22 mouse cellular contexts compared by ENCODE assay signal in the genomic region with DNA sequence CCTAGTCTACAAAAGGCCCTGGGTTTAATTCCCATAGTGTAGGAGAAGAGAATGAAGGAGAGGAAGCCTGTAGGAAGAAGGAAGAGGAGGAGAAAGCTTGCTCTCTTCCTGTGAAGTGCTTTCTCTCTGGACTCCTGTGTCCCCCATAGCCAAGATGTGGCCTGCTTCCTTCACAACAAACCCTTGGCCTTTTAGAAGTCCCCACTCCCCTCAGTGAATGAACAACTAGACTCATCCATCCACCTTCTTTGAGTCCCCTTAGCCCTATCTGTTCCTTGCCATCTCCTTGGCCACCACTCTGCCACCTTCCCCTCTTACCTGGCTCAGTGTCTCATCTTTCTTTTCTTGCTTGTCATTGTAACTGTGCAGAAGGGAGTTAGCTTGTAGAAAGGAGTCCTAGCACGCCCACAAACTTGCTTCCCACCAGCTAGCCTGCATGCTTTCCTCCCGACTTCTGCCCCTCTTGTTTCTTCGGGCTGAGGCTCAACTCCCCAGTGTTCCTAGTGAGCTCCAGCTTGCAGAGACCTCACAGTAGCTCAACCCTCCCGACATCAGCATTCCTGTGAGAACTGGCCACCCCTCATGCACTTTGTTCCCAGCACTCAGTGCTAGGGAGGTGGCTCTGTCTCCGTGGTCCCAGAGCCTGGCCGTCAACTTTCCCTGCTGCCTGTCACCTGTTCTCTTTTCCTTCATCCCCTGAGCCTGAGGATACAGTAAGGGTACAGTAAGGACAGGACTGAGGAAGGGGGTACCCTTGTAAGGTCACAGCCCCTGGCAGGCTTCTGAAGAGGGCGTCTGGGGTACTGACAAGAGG. TPM values are rescaled to one million over a fixed set of nuclear protein-coding genes. Genes with fewer than 3 reads are reported as not detected.
A peak's percentile ranks its signal among the peaks of the same experiment; 100 is the strongest.
DNase-seq lines count a peak whose midpoint lies in the region; ATAC-seq and TF ChIP-seq lines count a peak whose summit lies in the region.
"Had no signal": no experiment of that assay in that cellular context is flagged by ENCODE, and none has a peak within 500 bp of the region (broad histone marks: within the 10 kb centered on the region; RNA-seq: fewer than 3 reads in every experiment).

No protein-coding gene starts in this region.

- no peak overlapping the region for H3K4me2 ChIP-seq in kidney, embryonic 15.5 days
- H3K4me2 ChIP-seq in stomach, embryonic 16.5 days (ENCODE audit: low read depth, low read length) = no peak overlapping the region
- H3K4me2 ChIP-seq in stomach, postnatal 0 days (replicated peaks; ENCODE audit: low read depth) = no peak overlapping the region
- peak overlapping the region; percentile 43 for H3K4me2 ChIP-seq in liver, embryonic 13.5 days
- H3K4me2 ChIP-seq: embryonic facial prominence, embryonic 12.5 days; forebrain, embryonic 12.5 days; heart, embryonic 15.5 days; hindbrain, embryonic 14.5 days had no signal

- 55% methylated on average over 7 of the region's 7 CpGs for WGBS in kidney, embryonic 15.5 days
- WGBS in stomach, embryonic 16.5 days = 45% methylated on average over 7 of the region's 7 CpGs
- WGBS in stomach, postnatal 0 days = 49% methylated on average over 7 of the region's 7 CpGs
- WGBS in liver, embryonic 13.5 days (ENCODE audit: insufficient replicate concordance) = 44% methylated on average over 7 of the region's 7 CpGs

- H3K36me3 ChIP-seq in kidney, embryonic 15.5 days = no peaks in the 10 kb centered on the region
- H3K36me3 ChIP-seq in stomach, embryonic 16.5 days (ENCODE audit: control insufficient read depth, insufficient read depth, low read length) = no peaks in the 10 kb centered on the region
- H3K36me3 ChIP-seq in stomach, postnatal 0 days (ENCODE audit: control insufficient read depth, insufficient read depth, low read length) = no peaks in the 10 kb centered on the region
- H3K36me3 ChIP-seq in liver, embryonic 13.5 days = no peaks in the 10 kb centered on the region
- H3K36me3 ChIP-seq: embryonic facial prominence, embryonic 12.5 days; forebrain, embryonic 12.5 days; heart, embryonic 15.5 days had no signal

- no peak overlapping the region for H3K4me3 ChIP-seq in kidney, embryonic 15.5 days (replicated peaks)
- no peak overlapping the region for H3K4me3 ChIP-seq in stomach, embryonic 16.5 days (replicated peaks; ENCODE audit: low read length)
- no peak overlapping the region for H3K4me3 ChIP-seq in stomach, postnatal 0 days (ENCODE audit: low read depth, low read length)
- H3K4me3 ChIP-seq in liver, embryonic 13.5 days (replicated peaks) = peak overlapping the region; percentile 8; the same call in 1 of the 2 replicates
- H3K4me3 ChIP-seq: embryonic facial prominence, embryonic 12.5 days; forebrain, embryonic 12.5 days; heart, embryonic 15.5 days had no signal

- H3K27ac ChIP-seq in kidney, embryonic 15.5 days = no peak overlapping the region
- no peak overlapping the region for H3K27ac ChIP-seq in stomach, embryonic 16.5 days (ENCODE audit: low read length)
- no peak overlapping the region for H3K27ac ChIP-seq in stomach, postnatal 0 days (replicated peaks)
- H3K27ac ChIP-seq in liver, embryonic 13.5 days = peak overlapping the region; percentile 71
- H3K27ac ChIP-seq: embryonic facial prominence, embryonic 12.5 days; forebrain, embryonic 12.5 days; heart, embryonic 15.5 days; hindbrain, embryonic 14.5 days had no signal

- 0 out of 2 replicates have a peak, but pooled peaks cover 3% of the 10 kb centered on the region for H3K27me3 ChIP-seq in kidney, embryonic 15.5 days
- peaks cover 5% of the 10 kb centered on the region; the same call in 1 of the 2 replicates for H3K27me3 ChIP-seq in stomach, embryonic 16.5 days (ENCODE audit: control insufficient read depth, insufficient read depth, low read length)
- H3K27me3 ChIP-seq in stomach, postnatal 0 days (ENCODE audit: control insufficient read depth, insufficient read depth, low read length) = no peaks in the 10 kb centered on the region
- no peaks in the 10 kb centered on the region for H3K27me3 ChIP-seq in liver, embryonic 13.5 days
- H3K27me3 ChIP-seq: embryonic facial prominence, embryonic 12.5 days; forebrain, embryonic 12.5 days; heart, embryonic 15.5 days had no signal

- 0 out of 2 replicates have a peak, but pooled peaks cover 4% of the 10 kb centered on the region for H3K4me1 ChIP-seq in kidney, embryonic 15.5 days
- H3K4me1 ChIP-seq in stomach, embryonic 16.5 days (ENCODE audit: control insufficient read depth, insufficient read depth, low read length) = no peaks in the 10 kb centered on the region
- no peaks in the 10 kb centered on the region for H3K4me1 ChIP-seq in stomach, postnatal 0 days (replicated peaks; ENCODE audit: control insufficient read depth, insufficient read depth)
- 0 out of 2 replicates have a peak, but pooled peaks cover 8% of the 10 kb centered on the region for H3K4me1 ChIP-seq in liver, embryonic 13.5 days (replicated peaks)
- H3K4me1 ChIP-seq: embryonic facial prominence, embryonic 12.5 days; forebrain, embryonic 12.5 days had no signal

- no peak for ATAC-seq in kidney, embryonic 15.5 days (replicated peaks; ENCODE audit: low FRiP score)
- ATAC-seq in stomach, embryonic 16.5 days (ENCODE audit: insufficient read depth, low FRiP score) = 0 out of 2 replicates have a peak, but pooled peaks have one; percentile 12
- ATAC-seq in stomach, postnatal 0 days (ENCODE audit: low FRiP score, low TSS enrichment) = no peak
- peak; percentile 18; the same call in 1 of the 2 replicates for ATAC-seq in liver, embryonic 13.5 days (ENCODE audit: low read depth)

- no peak overlapping the region for H3K9ac ChIP-seq in kidney, embryonic 15.5 days
- no peak overlapping the region for H3K9ac ChIP-seq in stomach, embryonic 16.5 days (ENCODE audit: low read length)
- no peak overlapping the region for H3K9ac ChIP-seq in stomach, postnatal 0 days (ENCODE audit: low read length)
- H3K9ac ChIP-seq in liver, embryonic 13.5 days = peak overlapping the region; percentile 49
- H3K9ac ChIP-seq: embryonic facial prominence, embryonic 12.5 days; forebrain, embryonic 12.5 days; heart, embryonic 15.5 days; hindbrain, embryonic 14.5 days had no signal

- peak; percentile 25 for DNase-seq in kidney, adult 18-20 months
- DNase-seq in stomach, postnatal 0 days (ENCODE audit: low spot score) = no peak
- DNase-seq in liver, embryonic 13.5 days = no peak
- DNase-seq in cerebellum, adult 9-10 months = no peak
- no peak for DNase-seq in gastrocnemius, postnatal 4 days (ENCODE audit: low spot score in 2 of 2)
- DNase-seq: cerebellum, adult 11-12 months; lung, postnatal 10 days; retina, postnatal 1 day; thymus, postnatal 36 days had no signal

- no peaks in the 10 kb centered on the region for H3K9me3 ChIP-seq in kidney, embryonic 15.5 days (replicated peaks)
- H3K9me3 ChIP-seq in stomach, embryonic 16.5 days (replicated peaks; ENCODE audit: control insufficient read depth, low read length) = no peaks in the 10 kb centered on the region
- H3K9me3 ChIP-seq in stomach, postnatal 0 days (ENCODE audit: control insufficient read depth, low read length) = no peaks in the 10 kb centered on the region
- H3K9me3 ChIP-seq in liver, embryonic 13.5 days (replicated peaks) = no peaks in the 10 kb centered on the region
- H3K9me3 ChIP-seq: embryonic facial prominence, embryonic 12.5 days; forebrain, embryonic 12.5 days; heart, embryonic 15.5 days had no signal

- TF ChIP-seq EP300 in stomach, postnatal 0 days (optimal IDR thresholded peaks at IDR 0.05) = no peak

- TF ChIP-seq CTCF in stomach, postnatal 0 days (IDR thresholded peaks at IDR 0.05; ENCODE audit: low read depth) = no peak

RNA-seq across cellular contexts. Expression of gene Acox2, which starts 1.4 kb away (rescaled TPM):
- polyA plus RNA-seq in kidney, embryonic 15.5 days (2015; fragmentation: Nextera tagmentation; extraction: Ambion mirVana) = 0.94 and 1.1 TPM in 2 replicates
- polyA plus RNA-seq in stomach, embryonic 16.5 days (2015; fragmentation: Nextera tagmentation; extraction: Ambion mirVana) = 2.2 and 3.8 TPM in 2 replicates
- 6.0 and 7.2 TPM in 2 replicates for polyA plus RNA-seq in stomach, postnatal 0 days (2015; fragmentation: Nextera tagmentation; extraction: Ambion mirVana)
- polyA plus RNA-seq in liver, embryonic 13.5 days (2015; fragmentation: Nextera tagmentation; extraction: Ambion mirVana) = 9.8 and 12.1 TPM in 2 replicates
- total RNA-seq in gastrocnemius, postnatal 4 days (2021) = 1 to 10 TPM in 1 of 2 experiments, not detected in 1; 1.0 TPM
- total RNA-seq: ES-E14; layer of hippocampus, adult 18-20 months; left cerebral cortex, adult 18-20 months had no signal
- polyA plus RNA-seq: brain, embryonic 14.5 days; embryonic facial prominence, embryonic 12.5 days; forebrain, embryonic 12.5 days; heart, embryonic 15.5 days; hindbrain, embryonic 14.5 days; limb, embryonic 11.5 days; neural tube, embryonic 14.5 days; stomach, embryonic 14.5 days had no signal

RNA-seq across cellular contexts. Expression of gene Kctd6, which starts 43.8 kb away (rescaled TPM):
- 9.0 and 9.3 TPM in 2 replicates for polyA plus RNA-seq in kidney, embryonic 15.5 days (2015; fragmentation: Nextera tagmentation; extraction: Ambion mirVana)
- polyA plus RNA-seq in stomach, embryonic 16.5 days (2015; fragmentation: Nextera tagmentation; extraction: Ambion mirVana) = 2.0 and 3.0 TPM in 2 replicates
- polyA plus RNA-seq in stomach, postnatal 0 days (2015; fragmentation: Nextera tagmentation; extraction: Ambion mirVana) = 12.9 and 13.8 TPM in 2 replicates
- 3.8 and 4.9 TPM in 2 replicates for polyA plus RNA-seq in liver, embryonic 13.5 days (2015; fragmentation: Nextera tagmentation; extraction: Ambion mirVana)
- 10 to 100 TPM in 1 of 2 experiments, 1 to 10 TPM in 1; 7.7 to 11.5 TPM for total RNA-seq in gastrocnemius, postnatal 4 days (2021)

Comparison
In these comparisons a context has a peak if more than half of its experiments do, and no peak if none do; other contexts are left out.
1. ATAC-seq: peak in stomach, embryonic 16.5 days (single experiment) and liver, embryonic 13.5 days (single experiment); none in kidney, embryonic 15.5 days (single experiment) and stomach, postnatal 0 days (single experiment).